Mouse (Mus musculus) neutrophil, adult 5-6 weeks (primary cell): Measurements from ENCODE around the gene Parp2. TPM values are rescaled to one million over a fixed set of nuclear protein-coding genes. Genes with fewer than 3 reads are reported as not detected.
A peak's percentile ranks its signal among the peaks of the same experiment; 100 is the strongest.
"Not testable (repeated sequence)": the region's sequence is repeated elsewhere in the genome, so short reads cannot be mapped to it uniquely, and the experiment has no call there.

Experiments
- ATAC-seq: fragments of 151-379, 151-347 bp; 2 replicates; pipeline ENCODE4 v1.8.0; 2017; ENCODE audit warnings: mild to moderate bottlenecking, moderate TSS enrichment; ENCODE audit not compliant: insufficient number of reproducible peaks, poor library complexity, low FRiP score, severe bottlenecking; ENCODE audit errors: extremely low read depth
- total RNA-seq: library from RNA; stranded (forward); fragments of 200-1000 nt; gene quantifications from 2 replicates; pipeline ENCODE4 v1.2.3, GENCODE M21; 2017

The Parp2 gene
- total RNA-seq, 1 experiment from 2014 or later, result 79.5 TPM

GRCm38 (mm10) chr14:50823240-50823639 lies 15.6 kb downstream of the Parp2 start:
- ATAC-seq, result no peak

GRCm38 (mm10) chr14:50824219-50824618 lies 16.6 kb downstream of the Parp2 start:
- ATAC-seq, result peak; percentile 84

- no peak for ATAC-seq
Observed at GRCm38 (mm10) chr14:50826579-50826978, 18.9 kb downstream of the Parp2 start.

- no peak for ATAC-seq
Observed at GRCm38 (mm10) chr14:50829878-50830277, 22.2 kb downstream of the Parp2 start.

- ATAC-seq, result peak; percentile 69; the same call in 1 of the 2 replicates
Observed at GRCm38 (mm10) chr14:50833964-50834363, 26.3 kb downstream of the Parp2 start.

- no peak for ATAC-seq
Observed at GRCm38 (mm10) chr14:50834435-50834834, 26.8 kb downstream of the Parp2 start.

GRCm38 (mm10) chr14:50837236-50837635 lies 29.6 kb downstream of the Parp2 start:
- no peak for ATAC-seq

GRCm38 (mm10) chr14:50855788-50856187 lies 48.1 kb downstream of the Parp2 start:
- ATAC-seq, result no peak

GRCm38 (mm10) chr14:50862641-50863040 lies 55.0 kb downstream of the Parp2 start:
- ATAC-seq, result no peak

GRCm38 (mm10) chr14:50865005-50865404 lies 57.4 kb downstream of the Parp2 start:
- not testable (repeated sequence) for ATAC-seq

GRCm38 (mm10) chr14:50866966-50867365 lies 59.3 kb downstream of the Parp2 start:
- ATAC-seq, result no peak

- ATAC-seq, result no peak
Observed at GRCm38 (mm10) chr14:50868211-50868610, 60.6 kb downstream of the Parp2 start.

GRCm38 (mm10) chr14:50868656-50869055 lies 61.0 kb downstream of the Parp2 start:
- no peak for ATAC-seq

- ATAC-seq, result peak; percentile 82
Observed at GRCm38 (mm10) chr14:50869889-50870804, 62.5 kb downstream of the Parp2 start, which contains the start of gene Tep1. TSS of gene Tep1 (minus strand) at chr14:50870560.

- no peak for ATAC-seq
Observed at GRCm38 (mm10) chr14:50870805-50871143, 63.1 kb downstream of the Parp2 start.

Other genes with a start within 250 kb of the Parp2 start
- gene Olfr744, start 193.0 kb upstream of the Parp2 start, total RNA-seq, result 0.25 TPM in 1 of 2 replicates, not detected in the other
- gene Olfr745, start 168.5 kb upstream of the Parp2 start, total RNA-seq, result not detected in 2 replicates
- gene Olfr746, start 160.8 kb upstream of the Parp2 start, total RNA-seq, result not detected in 2 replicates
- not detected in 2 replicates for gene Olfr747, start 114.6 kb upstream of the Parp2 start, total RNA-seq
- not detected in 2 replicates for gene Olfr748, start 100.5 kb upstream of the Parp2 start, total RNA-seq
- not detected in 2 replicates for gene Olfr749, start 62.7 kb upstream of the Parp2 start, total RNA-seq
- gene Ttc5, start 22.3 kb upstream of the Parp2 start, total RNA-seq, result 60.6 and 73.4 TPM in 2 replicates
- gene Ccnb1ip1, start 109 bp upstream of the Parp2 start, total RNA-seq, result not detected in 2 replicates
- 36.1 and 41.5 TPM in 2 replicates for gene Tep1, start 62.7 kb downstream of the Parp2 start, total RNA-seq
- not detected in 2 replicates for gene Klhl33, start 89.7 kb downstream of the Parp2 start, total RNA-seq
- gene Osgep, start 117.1 kb downstream of the Parp2 start, total RNA-seq, result 46.7 and 58.8 TPM in 2 replicates
- 12.3 and 23.3 TPM in 2 replicates for gene Apex1, start 117.1 kb downstream of the Parp2 start, total RNA-seq
- gene Pip4p1, start 123.0 kb downstream of the Parp2 start, total RNA-seq, result 48.2 and 58.0 TPM in 2 replicates
- 53.4 and 69.2 TPM in 2 replicates for gene Pnp, start 123.2 kb downstream of the Parp2 start, total RNA-seq
- not detected in 2 replicates for gene Gm49342, start 136.7 kb downstream of the Parp2 start, total RNA-seq
- 1.4 TPM in 1 of 2 replicates, not detected in the other for gene Pnp2, start 148.2 kb downstream of the Parp2 start, total RNA-seq
- not detected in 2 replicates for gene Rnase10, start 199.9 kb downstream of the Parp2 start, total RNA-seq
- not detected in 2 replicates for gene Rnase9, start 234.0 kb downstream of the Parp2 start, total RNA-seq
- not detected in 2 replicates for gene Rnase11, start 242.3 kb downstream of the Parp2 start, total RNA-seq
- 2.6 TPM in 1 of 2 replicates, not detected in the other for gene Rnase12, start 249.8 kb downstream of the Parp2 start, total RNA-seq